Mouse (Mus musculus) thymus, postnatal 36 days (tissue): Measurements from ENCODE around the gene Foxa3.

Source experiments
- DNase-seq, 2 experiments: peaks; one replicate each; pipeline ENCODE4 v3.0.0; 2022; ENCODE audit warnings: mixed read lengths in 2 of 2

Gene Foxa3

DNA sequence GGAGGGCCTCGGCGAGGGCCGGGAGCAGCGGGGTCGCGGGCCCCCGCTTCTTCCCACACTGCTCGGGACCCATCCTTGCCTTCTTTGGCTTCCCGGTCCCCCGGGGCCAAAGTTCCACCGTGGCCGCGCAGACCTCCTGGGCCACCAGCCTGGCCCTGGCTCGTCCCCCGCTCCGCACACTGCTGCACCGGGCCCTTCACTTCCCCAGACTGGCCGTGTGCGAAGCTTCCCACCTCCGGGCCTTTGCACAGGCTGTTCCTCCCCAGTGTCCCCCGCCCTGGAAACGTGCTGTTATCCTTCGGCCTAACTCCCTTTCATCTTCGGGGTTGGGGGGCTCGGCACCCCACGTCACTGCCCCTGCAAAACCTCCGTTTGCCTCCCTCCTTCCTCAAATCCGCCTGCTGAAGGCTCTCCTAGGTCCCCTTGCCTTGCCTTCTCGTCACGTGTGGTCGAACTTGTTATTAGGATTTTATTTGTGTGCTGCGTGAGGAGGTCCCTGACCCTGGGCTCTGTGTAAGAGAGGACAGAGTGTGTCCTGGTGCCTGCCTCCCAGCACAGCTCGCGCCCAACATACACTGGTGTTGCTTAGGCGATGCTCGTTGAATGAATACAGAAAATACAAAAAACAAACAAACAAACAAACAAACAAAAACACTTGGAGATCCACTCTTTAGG is 1.4 kb upstream of the Foxa3 start:
- peak in 1 of 2 experiments; percentile 33 for DNase-seq

DNA sequence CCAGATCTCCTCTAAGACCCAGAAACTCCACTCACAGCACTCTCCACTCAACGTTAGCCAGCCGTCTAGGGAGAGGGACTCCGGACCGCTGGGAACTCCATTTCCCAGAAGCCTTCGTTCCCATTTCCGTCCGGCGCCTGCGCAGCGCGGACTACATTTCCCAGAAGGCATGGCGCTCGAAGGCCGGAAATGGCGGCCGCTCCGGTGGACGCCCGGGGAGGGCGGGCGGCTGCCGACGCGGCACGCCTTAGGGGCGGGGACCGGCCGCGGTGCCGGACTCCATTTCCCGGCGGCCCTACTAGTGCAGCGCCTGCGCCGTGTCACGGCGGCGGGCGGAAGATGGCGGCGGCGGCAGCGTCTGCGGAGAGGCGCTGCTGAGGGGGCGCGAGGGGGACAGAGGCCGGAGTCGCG is 763 bp upstream of the Foxa3 start, which contains the start of gene Sympk:
Gene Sympk, plus strand, starts transcription at position 282 of the 411 bp plus-strand sequence.
- DNase-seq, result peak; percentile 92 to 97

DNA sequence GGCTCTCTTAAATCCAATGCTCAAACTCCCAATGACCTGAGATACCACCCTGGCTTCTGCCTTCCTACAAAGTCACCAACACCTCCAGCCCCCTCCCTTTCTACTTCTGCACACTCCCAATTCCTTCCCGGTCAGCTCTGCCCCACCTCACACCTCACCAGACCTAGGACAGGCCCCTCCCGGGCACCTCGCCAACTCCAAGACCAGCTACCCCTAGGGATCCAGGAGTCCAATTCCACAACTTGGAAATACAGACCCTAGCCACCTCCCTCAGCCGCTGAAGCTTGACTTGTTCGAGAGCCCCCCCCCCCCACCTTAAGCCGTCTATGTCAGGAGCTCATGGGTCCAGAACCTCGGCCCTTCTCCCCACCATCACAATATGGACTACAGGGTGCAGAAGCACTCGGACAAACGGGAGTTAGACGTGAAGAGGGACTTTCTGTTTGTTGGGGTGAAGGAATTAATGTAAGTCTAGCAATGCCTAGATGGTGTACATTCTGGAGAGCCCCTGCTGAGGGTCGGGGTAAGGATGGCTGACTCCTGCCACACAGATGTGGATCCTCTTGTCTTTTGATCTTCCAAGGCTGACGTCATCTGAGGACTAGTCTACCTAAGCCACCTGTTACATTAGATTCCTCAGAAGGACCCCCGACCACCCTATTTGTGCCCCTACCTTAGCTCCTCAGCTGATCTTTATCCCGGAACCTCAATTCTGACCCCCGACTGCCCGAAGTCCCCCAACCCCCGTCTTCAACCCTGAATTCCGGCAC is 964 bp downstream of the Foxa3 start:
- DNase-seq, result no peak

DNA sequence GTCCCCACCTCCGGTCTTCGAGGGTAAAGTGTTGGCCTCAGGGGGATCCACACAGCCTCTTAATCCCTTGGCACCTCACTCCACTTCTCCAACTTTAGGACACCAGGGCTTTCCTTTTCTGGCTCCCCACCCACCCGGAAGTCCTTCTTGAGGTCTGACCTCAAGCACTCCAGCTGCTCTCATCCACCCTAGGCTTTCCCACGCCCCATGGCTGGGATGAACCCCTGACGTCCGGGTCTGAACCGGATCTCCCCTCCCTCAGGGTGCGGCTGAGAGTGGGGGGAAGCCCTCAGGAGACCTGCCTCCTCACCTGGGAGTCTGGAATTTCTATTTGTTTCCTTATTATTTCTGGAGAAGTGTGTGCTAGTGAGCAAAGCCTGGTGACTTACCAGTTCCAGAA is 2.3 kb downstream of the Foxa3 start:
- no peak for DNase-seq

DNA sequence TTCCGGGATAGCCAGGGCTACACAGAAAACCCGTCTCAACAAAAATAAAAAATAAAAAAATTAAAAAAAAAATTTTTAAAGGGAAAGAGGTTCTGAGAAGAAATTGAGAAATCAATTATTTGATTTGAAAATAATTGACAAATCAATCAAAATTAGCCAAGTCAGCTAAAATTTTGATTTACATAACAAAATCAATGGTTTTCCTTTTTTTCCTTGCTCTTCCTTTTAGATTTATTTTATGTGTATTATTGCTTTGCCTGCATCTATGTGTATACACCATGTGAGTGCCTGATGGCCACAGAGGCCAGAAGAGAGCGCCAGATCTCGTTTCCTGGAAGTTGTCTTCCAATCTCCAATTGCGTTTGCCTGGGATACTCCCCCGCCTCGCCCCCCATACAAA is 5.4 kb downstream of the Foxa3 start:
- no peak for DNase-seq

DNA sequence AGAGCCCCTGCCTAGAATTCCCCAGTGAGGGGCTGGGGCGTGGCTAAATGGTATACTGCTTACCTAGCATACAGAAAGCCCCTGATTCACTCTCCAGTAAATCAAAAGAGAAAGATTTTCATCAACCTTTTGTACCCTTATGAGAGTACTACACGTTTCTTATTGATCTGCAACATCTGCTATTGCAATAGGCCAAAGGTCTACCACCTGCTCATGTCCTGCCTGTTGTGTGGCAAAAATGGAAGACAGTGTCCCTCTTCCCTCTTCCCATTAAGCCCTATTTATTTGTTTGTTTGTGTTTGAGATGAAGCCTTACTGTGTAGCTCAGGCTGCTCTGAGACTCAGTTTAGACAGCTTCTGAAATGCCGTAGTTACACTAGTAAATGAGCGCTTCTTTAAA is 7.3 kb downstream of the Foxa3 start:
- no peak for DNase-seq

DNA sequence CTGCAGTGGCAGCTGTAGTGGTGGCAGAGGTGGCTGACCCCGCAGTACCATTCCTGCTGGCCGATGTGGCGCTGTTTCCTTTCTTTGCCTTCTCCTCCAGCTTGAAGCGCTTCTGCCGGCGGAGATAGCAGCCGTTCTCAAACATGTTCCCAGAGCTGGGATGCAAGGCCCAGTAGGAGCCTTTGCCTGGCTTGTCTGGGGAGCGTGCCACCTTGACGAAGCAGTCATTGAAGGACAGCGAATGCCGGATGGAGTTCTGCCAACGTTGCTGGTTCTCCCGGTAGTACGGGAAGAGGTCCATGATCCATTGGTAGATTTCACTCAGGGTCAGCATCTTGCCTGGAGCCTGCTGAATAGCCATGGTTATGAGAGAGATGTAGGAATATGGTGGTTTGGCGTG is 8.9 kb downstream of the Foxa3 start:
- no peak for DNase-seq

DNA sequence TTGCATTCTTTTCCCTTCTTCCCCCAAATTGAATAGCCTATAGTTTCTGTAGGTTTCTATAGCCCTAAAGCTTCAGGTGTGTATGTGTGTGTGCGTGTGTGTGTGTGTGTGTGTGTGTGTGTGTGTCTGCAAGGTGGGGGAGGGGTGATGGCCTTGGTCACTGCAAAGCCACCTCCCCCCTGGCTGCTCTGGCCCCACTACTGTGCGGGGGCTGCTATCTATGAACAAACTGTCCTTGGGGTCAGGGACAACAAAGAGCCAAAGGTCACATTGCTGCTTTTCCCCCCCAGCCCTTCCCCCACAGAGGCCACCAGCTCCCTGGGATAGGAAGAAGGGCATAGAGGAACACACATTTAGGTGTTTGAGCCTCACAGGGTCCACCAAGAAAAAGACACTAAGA is 10.5 kb downstream of the Foxa3 start:
- no peak for DNase-seq

DNA sequence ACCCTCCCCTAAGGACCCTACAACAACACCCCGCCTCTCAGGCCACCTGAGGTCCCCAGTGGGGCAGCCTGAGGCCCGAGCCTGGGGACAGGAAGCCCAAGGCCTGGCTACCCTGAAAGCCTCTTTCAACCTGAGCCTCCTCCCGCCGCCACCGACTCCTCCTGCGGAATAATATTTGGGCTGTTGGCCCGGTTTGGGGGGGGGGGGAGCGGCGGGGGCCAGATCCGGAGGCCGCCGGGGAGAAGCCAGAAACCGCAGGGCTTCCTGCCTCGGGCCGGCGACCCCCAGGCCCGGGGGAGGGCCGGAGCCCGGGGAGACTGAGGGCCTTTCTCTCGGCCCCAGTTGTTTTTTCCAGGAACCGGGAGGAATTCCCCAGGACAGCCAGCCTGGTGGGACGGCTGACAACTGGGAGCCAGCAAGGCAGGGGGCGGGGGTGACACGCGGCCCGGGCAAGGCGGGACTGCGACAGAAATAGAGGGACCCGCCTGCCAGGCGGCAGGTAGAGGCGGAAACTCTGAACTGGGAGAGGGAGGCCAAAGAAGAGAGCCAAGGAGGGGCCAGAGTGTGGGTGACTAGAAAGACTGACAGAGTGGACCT is 11.2 kb downstream of the Foxa3 start:
- DNase-seq, result no peak

DNA sequence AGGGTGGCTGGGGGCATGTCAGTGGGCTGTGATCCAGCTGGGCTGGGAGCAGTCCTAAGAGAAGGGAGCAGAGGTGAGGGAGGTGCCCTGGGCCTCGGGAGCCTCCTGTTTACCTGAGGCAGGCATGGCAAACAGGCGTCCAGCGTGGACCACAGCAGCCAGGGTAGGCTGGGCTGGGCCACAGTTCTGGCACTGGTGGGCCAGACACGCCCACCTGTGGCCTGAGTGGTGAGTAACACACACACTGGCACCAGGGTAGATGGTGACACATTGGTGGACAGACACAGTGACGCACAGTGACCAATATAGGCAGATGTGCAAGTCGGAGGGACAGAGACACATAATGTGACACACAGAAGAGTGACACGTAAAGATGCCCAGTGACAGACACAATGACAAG is 12.8 kb downstream of the Foxa3 start:
- no peak for DNase-seq

DNA sequence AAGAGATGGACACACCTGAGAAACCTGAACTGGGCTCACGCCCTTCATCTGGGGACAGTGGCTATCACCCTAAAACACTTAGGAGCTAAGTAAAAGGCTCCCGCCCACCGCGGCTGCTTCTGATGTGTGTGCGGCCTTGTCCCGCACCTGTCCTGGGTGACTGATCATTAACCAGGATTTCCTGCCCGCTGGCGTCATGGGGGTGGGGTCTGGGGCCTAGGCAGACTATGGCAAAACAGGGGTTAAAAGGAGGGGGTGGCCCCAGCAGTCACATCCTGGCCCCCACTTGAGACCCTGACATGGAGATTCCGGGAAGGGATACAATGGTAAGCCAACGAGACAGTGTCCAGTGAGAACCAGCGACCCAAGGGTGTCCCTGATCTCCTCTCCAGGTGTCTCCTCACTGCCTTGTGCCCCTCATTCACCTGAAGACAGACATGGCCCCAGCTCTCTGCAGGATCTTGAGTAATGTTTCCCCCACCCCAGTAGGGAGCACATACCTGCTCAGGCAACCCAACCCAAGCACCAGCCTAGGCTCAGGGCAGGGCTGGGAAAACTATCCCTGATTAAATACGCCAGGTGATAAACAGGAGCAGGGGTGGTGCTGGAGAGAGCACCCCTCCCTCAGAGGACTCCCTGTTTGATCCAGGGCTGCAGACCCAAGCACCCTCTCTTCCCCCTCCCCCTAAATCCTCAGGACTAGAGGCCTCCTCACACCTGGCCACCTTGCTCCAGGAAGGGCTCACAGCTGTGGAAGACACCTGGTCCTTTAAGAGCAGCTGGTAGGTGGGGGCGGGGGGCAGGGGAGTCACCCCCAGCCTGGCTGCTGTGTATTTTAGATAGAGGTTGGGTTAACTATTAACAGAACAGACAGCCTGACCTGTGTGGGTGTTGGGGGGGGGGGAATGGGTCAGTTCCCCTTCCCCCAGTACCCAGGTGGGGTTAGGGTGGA is 16.0 kb downstream of the Foxa3 start:
- DNase-seq, result no peak

DNA sequence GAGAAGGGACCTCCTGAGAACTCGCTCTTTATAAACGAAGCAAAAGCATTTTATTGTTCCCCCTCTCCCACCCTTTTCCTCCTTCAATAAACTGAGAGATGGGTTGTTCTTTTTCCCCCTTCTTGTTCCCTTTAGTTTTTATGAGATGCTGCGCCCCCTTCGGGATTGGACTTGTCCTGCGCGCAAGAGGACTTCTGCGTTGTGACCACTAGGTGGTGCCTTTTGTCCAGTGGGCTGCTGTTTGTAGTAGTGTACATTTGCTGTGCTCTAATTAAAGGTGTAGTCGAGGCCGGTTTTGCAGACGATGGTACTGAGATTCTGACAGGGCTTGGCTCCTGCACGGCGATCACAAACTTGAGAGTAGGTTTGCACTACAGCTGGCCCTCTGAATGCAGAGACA is 16.9 kb downstream of the Foxa3 start:
- DNase-seq, result peak; percentile 71 to 75

DNA sequence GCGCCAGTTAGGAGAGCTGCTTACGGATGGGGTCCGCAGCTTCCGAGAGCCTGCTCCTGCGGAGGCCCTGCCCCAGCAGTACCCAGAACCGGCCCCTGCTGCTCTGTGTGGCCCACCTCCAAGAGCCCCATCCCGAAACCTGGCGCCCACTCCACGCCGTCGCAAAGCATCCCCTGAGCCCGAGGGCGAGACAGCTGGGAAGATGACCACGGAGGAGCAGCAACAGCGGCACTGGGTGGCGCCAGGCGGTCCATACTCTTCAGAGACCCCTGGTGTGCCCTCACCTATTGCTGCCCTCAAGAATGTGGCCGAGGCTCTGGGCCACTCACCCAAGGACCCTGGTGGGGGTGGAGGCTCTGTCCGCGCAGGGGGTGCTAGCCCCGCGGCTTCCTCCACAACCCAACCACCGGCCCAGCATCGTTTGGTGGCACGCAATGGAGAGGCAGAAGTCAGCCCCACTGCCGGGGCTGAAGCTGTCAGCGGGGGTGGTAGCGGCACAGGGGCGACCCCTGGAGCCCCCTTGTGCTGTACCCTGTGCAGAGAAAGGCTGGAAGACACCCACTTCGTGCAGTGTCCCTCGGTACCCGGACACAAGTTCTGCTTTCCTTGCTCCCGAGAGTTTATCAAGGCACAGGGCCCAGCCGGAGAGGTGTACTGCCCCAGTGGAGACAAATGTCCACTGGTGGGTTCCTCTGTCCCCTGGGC is 17.8 kb downstream of the Foxa3 start:
- peak in 1 of 2 experiments; percentile 39 for DNase-seq

DNA sequence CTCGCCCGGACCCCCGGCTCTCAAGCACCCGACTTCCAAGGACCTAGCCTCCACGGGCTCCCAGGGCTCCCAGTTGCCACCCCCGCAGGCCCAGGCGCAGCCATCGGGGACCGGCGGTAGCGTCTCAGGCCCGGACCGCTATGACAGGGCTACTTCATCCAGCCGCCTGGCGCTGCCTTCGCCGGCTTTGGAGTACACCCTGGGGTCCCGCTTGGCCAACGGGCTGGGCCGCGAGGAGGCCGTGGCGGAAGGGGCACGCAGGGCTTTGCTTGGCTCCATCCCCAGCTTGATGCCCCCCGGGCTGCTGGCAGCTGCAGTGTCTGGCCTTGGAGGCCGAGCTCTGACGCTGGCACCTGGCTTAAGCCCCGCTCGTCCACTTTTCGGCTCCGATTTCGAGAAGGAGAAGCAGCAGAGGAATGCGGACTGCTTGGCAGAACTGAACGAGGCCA is 18.7 kb downstream of the Foxa3 start:
- peak in 1 of 2 experiments; percentile 56 for DNase-seq

DNA sequence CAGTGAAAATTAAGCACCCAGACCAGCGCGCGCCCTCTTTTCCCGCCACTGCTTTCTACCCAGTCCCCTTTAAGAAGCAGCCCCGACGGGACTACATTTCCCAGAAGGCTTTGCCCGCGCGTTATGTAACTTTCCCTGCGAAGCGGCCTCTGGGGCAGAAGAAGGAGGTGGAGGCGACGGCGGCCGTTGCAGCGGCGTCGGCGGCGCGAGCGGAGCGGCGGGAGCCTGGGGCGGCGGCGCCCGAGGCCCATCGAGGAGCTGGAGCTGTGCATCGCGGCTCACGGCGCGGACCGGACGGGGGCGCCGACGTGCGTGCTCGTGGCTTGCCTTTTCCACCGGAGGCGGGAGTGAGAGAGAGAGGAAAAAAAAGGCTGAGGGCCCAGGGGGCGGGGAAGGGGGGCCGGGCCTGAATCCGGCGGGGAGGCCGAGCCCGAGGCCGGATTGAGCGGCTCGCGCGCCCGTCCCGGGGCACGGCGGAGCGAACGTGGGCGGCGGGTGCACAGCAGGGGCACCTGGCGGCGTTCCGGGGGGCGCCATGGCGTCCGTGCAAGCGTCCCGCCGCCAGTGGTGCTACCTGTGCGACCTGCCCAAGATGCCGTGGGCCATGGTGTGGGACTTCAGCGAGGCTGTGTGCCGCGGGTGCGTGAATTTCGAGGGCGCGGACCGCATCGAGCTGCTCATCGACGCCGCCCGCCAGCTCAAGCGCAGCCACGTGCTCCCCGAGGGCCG is 19.3 kb downstream of the Foxa3 start, which contains the start of gene Irf2bp1:
Gene Irf2bp1, plus strand, starts transcription at position 143 of the 729 bp plus-strand sequence.
- peak; percentile 90 to 93 for DNase-seq

DNA sequence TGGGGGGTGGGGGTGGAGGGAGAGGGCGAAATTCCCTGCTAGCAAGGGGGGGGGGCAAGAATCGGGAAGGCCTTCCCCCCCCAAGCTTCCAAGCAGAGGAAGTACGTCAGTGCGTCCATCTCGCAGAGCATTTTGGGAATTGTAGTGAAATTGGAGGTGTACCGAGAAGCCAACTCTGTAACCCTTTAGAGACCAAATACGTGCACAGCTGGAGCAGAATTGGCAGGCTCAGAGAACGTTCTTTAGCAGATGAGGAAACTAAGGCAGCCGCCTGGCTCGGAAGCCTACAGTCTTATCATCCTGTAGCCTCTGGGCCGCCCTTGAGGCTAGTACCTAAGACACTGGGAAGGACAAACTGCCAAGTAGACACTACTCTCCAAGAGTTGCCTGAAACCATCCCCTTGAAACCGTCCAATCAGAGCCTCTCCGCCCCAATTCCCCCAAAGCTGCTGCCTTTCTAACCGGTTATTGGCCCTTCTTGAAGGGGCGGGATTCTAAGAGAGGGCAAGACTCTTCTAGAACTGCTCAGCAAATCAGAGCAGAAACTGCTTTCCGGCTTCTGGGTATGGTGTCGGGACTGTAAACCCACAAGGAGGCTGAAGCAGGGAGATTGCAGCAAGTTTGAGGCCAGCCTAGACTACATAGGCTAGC is 20.4 kb downstream of the Foxa3 start:
- DNase-seq, result peak; percentile 63 to 65

DNA sequence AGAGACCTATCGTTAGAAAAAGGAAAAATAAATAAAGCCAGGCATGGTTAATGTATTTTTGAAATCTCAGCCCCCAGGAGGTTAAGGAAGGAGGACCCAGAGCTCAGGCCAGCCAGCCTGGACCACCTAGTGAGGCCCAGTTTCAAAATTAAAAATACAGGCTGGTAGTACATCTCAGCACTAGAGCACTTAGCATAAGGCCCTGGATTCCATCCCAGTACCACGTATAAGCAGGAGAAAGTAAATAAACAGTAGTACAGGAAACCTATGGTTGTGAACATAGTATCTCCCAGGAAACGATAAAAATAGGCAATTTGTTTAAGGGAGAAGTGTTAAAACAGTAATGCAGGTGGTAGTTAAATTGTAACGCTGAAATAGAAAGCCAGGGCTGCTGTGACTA is 21.2 kb downstream of the Foxa3 start:
- no peak for DNase-seq

DNA sequence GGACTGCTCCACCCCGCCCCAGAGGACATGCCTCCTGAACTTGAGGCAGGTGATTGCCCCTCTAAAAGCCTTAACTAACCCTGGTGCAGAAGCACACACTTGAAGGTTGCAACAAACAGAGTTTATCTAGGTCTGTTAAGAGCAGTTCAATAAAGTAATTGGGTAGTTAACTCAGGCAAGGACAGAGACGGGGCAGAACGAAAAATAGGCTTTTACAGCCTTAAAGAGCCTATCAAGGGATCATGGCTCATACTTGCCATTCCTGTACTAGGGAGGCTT is 21.6 kb downstream of the Foxa3 start:
- no peak for DNase-seq

DNA sequence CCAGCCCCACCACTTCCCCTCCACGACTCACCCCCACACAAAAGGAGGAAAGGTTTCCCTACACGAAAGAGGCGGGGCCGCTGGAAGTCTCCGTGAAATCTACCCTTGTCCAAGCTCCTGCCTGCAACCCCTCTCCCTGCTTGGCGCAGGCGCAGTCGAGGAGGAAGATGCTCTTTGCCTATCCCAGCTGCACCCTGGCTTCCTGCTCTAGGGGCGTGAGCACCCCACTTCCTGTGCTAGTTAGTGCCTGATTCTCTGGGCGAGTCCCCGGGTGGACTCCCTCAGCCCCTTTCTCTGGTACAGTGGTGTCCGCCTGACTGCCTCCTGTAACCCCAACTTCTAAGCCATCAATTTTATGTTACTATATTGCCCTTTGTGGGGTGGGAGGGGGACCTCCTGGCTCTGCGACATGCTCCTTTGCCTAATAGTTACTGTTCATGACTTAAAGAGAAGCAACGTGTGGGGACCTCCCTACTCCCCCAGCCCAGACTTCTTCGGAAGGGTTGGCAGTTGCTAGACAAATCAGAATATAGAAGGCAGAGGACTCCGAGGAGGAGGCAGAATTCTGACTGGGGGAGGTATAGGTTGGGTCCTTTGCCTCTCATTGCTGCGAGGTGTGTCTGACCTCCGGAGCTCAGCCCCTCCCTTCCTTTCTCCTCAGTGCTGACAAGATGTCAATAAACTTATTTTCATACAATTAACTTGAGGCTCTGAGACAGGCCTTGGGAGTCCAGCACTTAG is 22.1 kb downstream of the Foxa3 start:
- peak; percentile 92 to 96 for DNase-seq

DNA sequence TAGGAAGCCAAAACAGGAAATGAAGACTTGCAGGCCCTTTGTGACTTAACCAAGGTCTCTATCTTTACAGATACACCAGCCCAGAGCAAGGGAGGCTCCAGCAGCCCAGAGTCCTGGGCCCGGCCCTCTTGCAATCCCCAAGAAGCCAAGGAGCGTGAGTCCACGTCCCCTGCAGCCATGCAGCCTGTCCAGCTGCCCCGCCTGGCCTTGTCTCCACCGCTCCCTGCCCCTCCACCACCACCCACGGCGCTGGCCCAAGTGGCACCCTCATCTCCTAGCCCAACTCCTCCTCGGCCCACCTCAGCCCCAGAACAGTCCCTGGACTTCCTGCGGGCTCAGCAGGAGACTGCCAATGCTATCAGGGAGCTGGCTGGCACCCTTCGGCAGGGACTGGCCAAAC is 22.9 kb downstream of the Foxa3 start:
- DNase-seq, result peak; percentile 44 to 61
